Mouse (Mus musculus) hindbrain, embryonic 13.5 days (tissue): ENCODE data around the gene Nell2. TPM values are rescaled to one million over a fixed set of nuclear protein-coding genes. Genes with fewer than 3 reads are reported as not detected.

ENCODE experiments used
- ATAC-seq: fragments of 200-750 bp; cut with Nextera tagmentation; 2 replicates; pipeline ENCODE4 v1.8.0; 2017; ENCODE audit warnings: moderate TSS enrichment; ENCODE audit not compliant: low FRiP score
- H3K27ac ChIP-seq: fragments of 300-500 bp; sonication (generic); 2 replicates; pipeline ENCODE4 v1.5.1; 2015; ENCODE audit warnings: inconsistent platforms, mild to moderate bottlenecking, moderate library complexity
- H3K27me3 ChIP-seq: fragments of 300-500 bp; sonication (generic); 2 replicates; pipeline ENCODE4 v1.6.1; 2015; ENCODE audit warnings: mild to moderate bottlenecking, inconsistent platforms
- H3K36me3 ChIP-seq: fragments of 300-500 bp; sonication (generic); 2 replicates; pipeline ENCODE4 v1.6.1; 2015; ENCODE audit warnings: mild to moderate bottlenecking, inconsistent platforms
- H3K4me1 ChIP-seq: fragments of 300-500 bp; sonication (generic); replicated peaks from 2 replicates; pipeline ENCODE4 v1.6.1; 2015; ENCODE audit warnings: inconsistent platforms
- H3K4me2 ChIP-seq: fragments of 300-500 bp; sonication (generic); 2 replicates; pipeline ENCODE4 v1.6.1; 2015; ENCODE audit warnings: inconsistent platforms, mild to moderate bottlenecking, moderate library complexity
- H3K4me3 ChIP-seq: fragments of 300-500 bp; sonication (generic); 2 replicates; pipeline ENCODE4 v1.5.1; 2015; ENCODE audit warnings: mild to moderate bottlenecking, inconsistent platforms
- H3K9ac ChIP-seq: fragments of 300-500 bp; sonication (generic); 2 replicates; pipeline ENCODE4 v1.6.1; 2015; ENCODE audit warnings: mild to moderate bottlenecking, inconsistent platforms
- H3K9me3 ChIP-seq: fragments of 300-500 bp; sonication (generic); 2 replicates; pipeline ENCODE4 v1.6.1; 2016; ENCODE audit warnings: inconsistent platforms
- WGBS: fragments of 180-500 bp; shearing (Covaris S2); methylation state at CpG from one replicate; pipeline ENCODE4 v1.1.7; 2015; 5-methylcytosine and 5-hydroxymethylcytosine counted together
- polyA plus RNA-seq: library from polyadenylated mRNA; unstranded; fragments of >200 nt; fragmentation: Nextera tagmentation; extraction: Ambion mirVana; gene quantifications from 2 replicates; pipeline ENCODE4 v1.2.1, GENCODE M21; 2015

The Nell2 gene
- polyA plus RNA-seq = 171 and 185 TPM in 2 replicates

GRCm38 (mm10) chr15:95527948-95528861, at the start of gene Nell2:
Nell2 (minus strand) TSS chr15:95528559.
- WGBS = 2% methylated on average over 42 of the region's 95 CpGs

GRCm38 (mm10) chr15:95574661-95575060, 46.3 kb upstream of the Nell2 start:
- 14% methylated on average over 5 of the region's 5 CpGs for WGBS
- ATAC-seq = no peak

More at GRCm38 (mm10) chr15:95527948-95528861, at the start of gene Nell2:
- Histone ChIP-seq H3K36me3 (no peaks in the 10 kb centered on the region), H3K9me3 (no peaks in the 10 kb centered on the region), H3K4me3 (peak within 1 kb of the TSS; percentile 77), H3K27me3 (no peaks in the 10 kb centered on the region), H3K27ac (peak within 1 kb of the TSS; percentile 93), H3K4me1 (peaks cover 26% of the 10 kb centered on the region), H3K9ac (peak within 1 kb of the TSS; percentile 88), H3K4me2 (peak within 1 kb of the TSS; percentile 78)
- ATAC-seq = peak; percentile 87

GRCm38 (mm10) chr15:95569606-95570005, 41.2 kb upstream of the Nell2 start:
- Histone ChIP-seq H3K27me3 (no peaks in the 10 kb centered on the region), H3K4me2 (no peak overlapping the region), H3K27ac (no peak overlapping the region), H3K4me3 (no peak overlapping the region), H3K4me1 (no peaks in the 10 kb centered on the region), H3K9ac (no peak overlapping the region), H3K36me3 (no peaks in the 10 kb centered on the region), H3K9me3 (no peaks in the 10 kb centered on the region)
- no peak for ATAC-seq
- 79% methylated on average over 6 of the region's 6 CpGs for WGBS

More at GRCm38 (mm10) chr15:95574661-95575060, 46.3 kb upstream of the Nell2 start:
- Histone ChIP-seq H3K4me3 (no peak overlapping the region), H3K9me3 (no peaks in the 10 kb centered on the region), H3K4me1 (no peaks in the 10 kb centered on the region), H3K36me3 (no peaks in the 10 kb centered on the region), H3K27me3 (peaks cover 23% of the 10 kb centered on the region; the same call in 1 of the 2 replicates), H3K27ac (no peak overlapping the region), H3K9ac (no peak overlapping the region), H3K4me2 (no peak overlapping the region)

GRCm38 (mm10) chr15:95565160-95565559, 36.8 kb upstream of the Nell2 start:
- Histone ChIP-seq H3K36me3 (no peaks in the 10 kb centered on the region), H3K4me1 (peaks cover 9% of the 10 kb centered on the region), H3K4me2 (no peak overlapping the region), H3K9ac (no peak overlapping the region), H3K27ac (no peak overlapping the region), H3K9me3 (no peaks in the 10 kb centered on the region), H3K4me3 (no peak overlapping the region), H3K27me3 (no peaks in the 10 kb centered on the region)
- no peak for ATAC-seq
- 95% methylated on average over 2 of the region's 2 CpGs for WGBS

- WGBS = 89% methylated on average over 5 of the region's 5 CpGs
- no peaks in the 10 kb centered on the region for H3K27me3 ChIP-seq
- no peak overlapping the region for H3K4me3 ChIP-seq
- H3K4me2 ChIP-seq = no peak overlapping the region
- ATAC-seq = no peak
- no peak overlapping the region for H3K27ac ChIP-seq
- no peak overlapping the region for H3K9ac ChIP-seq
- H3K9me3 ChIP-seq = no peaks in the 10 kb centered on the region
- no peaks in the 10 kb centered on the region for H3K36me3 ChIP-seq
- H3K4me1 ChIP-seq = peaks cover 9% of the 10 kb centered on the region
These were observed 32.9 kb upstream of the Nell2 start for GRCm38 (mm10) chr15:95561303-95561702.

GRCm38 (mm10) chr15:95550011-95550410, 21.7 kb upstream of the Nell2 start:
- Histone ChIP-seq H3K27me3 (no peaks in the 10 kb centered on the region), H3K27ac (no peak overlapping the region), H3K4me2 (no peak overlapping the region), H3K4me3 (no peak overlapping the region), H3K36me3 (no peaks in the 10 kb centered on the region), H3K9me3 (no peaks in the 10 kb centered on the region), H3K4me1 (no peaks in the 10 kb centered on the region), H3K9ac (no peak overlapping the region)
- 88% methylated on average over 5 of the region's 5 CpGs for WGBS
- no peak for ATAC-seq

GRCm38 (mm10) chr15:95542632-95543031, 14.3 kb upstream of the Nell2 start:
- no peak for ATAC-seq
- 84% methylated on average over 6 of the region's 6 CpGs for WGBS
- H3K4me2 ChIP-seq = no peak overlapping the region
- no peak overlapping the region for H3K9ac ChIP-seq
- no peaks in the 10 kb centered on the region for H3K36me3 ChIP-seq
- H3K9me3 ChIP-seq = no peaks in the 10 kb centered on the region
- no peak overlapping the region for H3K4me3 ChIP-seq
- H3K4me1 ChIP-seq = no peaks in the 10 kb centered on the region
- no peak overlapping the region for H3K27ac ChIP-seq
- no peaks in the 10 kb centered on the region for H3K27me3 ChIP-seq

GRCm38 (mm10) chr15:95536724-95537123, 8.4 kb upstream of the Nell2 start:
- H3K4me1 ChIP-seq = no peaks in the 10 kb centered on the region
- no peak overlapping the region for H3K4me2 ChIP-seq
- no peaks in the 10 kb centered on the region for H3K27me3 ChIP-seq
- no peak overlapping the region for H3K4me3 ChIP-seq
- 84% methylated on average over 4 of the region's 4 CpGs for WGBS
- H3K27ac ChIP-seq = no peak overlapping the region
- no peak for ATAC-seq
- H3K36me3 ChIP-seq = no peaks in the 10 kb centered on the region
- H3K9me3 ChIP-seq = no peaks in the 10 kb centered on the region
- H3K9ac ChIP-seq = no peak overlapping the region

- Histone ChIP-seq H3K36me3 (no peaks in the 10 kb centered on the region), H3K27me3 (no peaks in the 10 kb centered on the region), H3K4me3 (no peak overlapping the region), H3K4me2 (no peak overlapping the region), H3K9me3 (no peaks in the 10 kb centered on the region), H3K4me1 (no peaks in the 10 kb centered on the region), H3K9ac (no peak overlapping the region), H3K27ac (no peak overlapping the region)
- WGBS = 65% methylated on average over 4 of the region's 4 CpGs
- ATAC-seq = no peak
These were observed 7.9 kb upstream of the Nell2 start for GRCm38 (mm10) chr15:95536230-95536629.

GRCm38 (mm10) chr15:95534644-95535043, 6.3 kb upstream of the Nell2 start:
- Histone ChIP-seq H3K4me1 (no peaks in the 10 kb centered on the region), H3K27ac (no peak overlapping the region), H3K27me3 (no peaks in the 10 kb centered on the region), H3K9ac (no peak overlapping the region), H3K9me3 (no peaks in the 10 kb centered on the region), H3K36me3 (no peaks in the 10 kb centered on the region), H3K4me2 (no peak overlapping the region), H3K4me3 (no peak overlapping the region)
- 52% methylated on average over 6 of the region's 6 CpGs for WGBS
- ATAC-seq = no peak

GRCm38 (mm10) chr15:95527461-95527947, 855 bp downstream of the Nell2 start:
- Histone ChIP-seq H3K4me2 (peak overlapping the region; percentile 78), H3K27ac (peak overlapping the region; percentile 93), H3K4me1 (peaks cover 28% of the 10 kb centered on the region), H3K36me3 (no peaks in the 10 kb centered on the region), H3K4me3 (peak overlapping the region; percentile 77), H3K27me3 (no peaks in the 10 kb centered on the region), H3K9ac (peak overlapping the region; percentile 88), H3K9me3 (no peaks in the 10 kb centered on the region)
- under 1% methylated on average over 28 of the region's 28 CpGs for WGBS
- peak; percentile 8; the same call in 1 of the 2 replicates for ATAC-seq

GRCm38 (mm10) chr15:95526626-95527411, 1.5 kb downstream of the Nell2 start:
- Histone ChIP-seq H3K27ac (peak overlapping the region; percentile 93), H3K9me3 (no peaks in the 10 kb centered on the region), H3K4me1 (peaks cover 28% of the 10 kb centered on the region), H3K4me2 (peak overlapping the region; percentile 78), H3K4me3 (peak overlapping the region; percentile 77), H3K36me3 (no peaks in the 10 kb centered on the region), H3K9ac (peak overlapping the region; percentile 88), H3K27me3 (no peaks in the 10 kb centered on the region)
- ATAC-seq = peak; percentile 15
- WGBS = 2% methylated on average over 27 of the region's 27 CpGs
